Mouse (Mus musculus): ENCODE measurements around the gene Khdc1a. TPM values are rescaled to one million over a fixed set of nuclear protein-coding genes. Genes with fewer than 3 reads are reported as not detected.

Gene Khdc1a
- polyA plus RNA-seq, 1 experiment from 2014 or later, result not detected

Other genes with a start within 250 kb of the Khdc1a start
- 13.7 and 15.3 TPM in 2 replicates for gene Tmem14a, start 131.1 kb upstream of the Khdc1a start, polyA plus RNA-seq (2016; fragmentation: Nextera tagmentation; extraction: Ambion mirVana)
- 0.35 and 0.53 TPM in 2 replicates for gene Gsta3, start 109.1 kb upstream of the Khdc1a start, polyA plus RNA-seq (2016; fragmentation: Nextera tagmentation; extraction: Ambion mirVana)
- not detected in 2 replicates for gene Khdc1c, start 18.7 kb downstream of the Khdc1a start, polyA plus RNA-seq (2016; fragmentation: Nextera tagmentation; extraction: Ambion mirVana)
- 0.09 TPM in 1 of 2 replicates, not detected in the other for gene Khdc1b, start 33.9 kb downstream of the Khdc1a start, polyA plus RNA-seq (2016; fragmentation: Nextera tagmentation; extraction: Ambion mirVana)